Mouse (Mus musculus) embryo, embryonic 11 days (tissue): ENCODE measurements at regions not wholly inside any gene's neighbourhood (a gene's known extent, or its start where the extent isn't known, plus 50 kb on each side); places are given as distances from the start of the nearest gene placed in this dataset.

ENCODE experiments used
- DNase-seq: peaks from one replicate; pipeline ENCODE4 v3.0.0-alpha.2; 2015

- DNase-seq, result no peak
These were observed 196.8 kb upstream of the A730009L09Rik start for GRCm38 (mm10) chr16:84318091-84318490.

- no peak for DNase-seq
These were observed 193.4 kb upstream of the A730009L09Rik start for GRCm38 (mm10) chr16:84321569-84321968.

GRCm38 (mm10) chr16:84330293-84330692 lies 184.6 kb upstream of the A730009L09Rik start:
- no peak for DNase-seq

GRCm38 (mm10) chr16:84346089-84346488 lies 168.8 kb upstream of the A730009L09Rik start:
- no peak for DNase-seq

- DNase-seq, result no peak
These were observed 159.8 kb upstream of the A730009L09Rik start for GRCm38 (mm10) chr16:84355118-84355517.

- DNase-seq, result no peak
These were observed 149.0 kb upstream of the A730009L09Rik start for GRCm38 (mm10) chr16:84365969-84366368.

GRCm38 (mm10) chr16:84368928-84369682 lies 145.8 kb upstream of the A730009L09Rik start:
- no peak for DNase-seq

- DNase-seq, result no peak
These were observed 136.5 kb upstream of the A730009L09Rik start for GRCm38 (mm10) chr16:84378461-84378860.

- peak; percentile 65 for DNase-seq
These were observed 123.2 kb upstream of the A730009L09Rik start for GRCm38 (mm10) chr16:84391756-84392155.

- DNase-seq, result no peak
These were observed 120.0 kb upstream of the A730009L09Rik start for GRCm38 (mm10) chr16:84394895-84395294.

GRCm38 (mm10) chr16:84421650-84422049 lies 93.3 kb upstream of the A730009L09Rik start:
- DNase-seq, result no peak

GRCm38 (mm10) chr16:84426990-84427540 lies 87.9 kb upstream of the A730009L09Rik start:
- no peak for DNase-seq

- no peak for DNase-seq
These were observed 58.3 kb upstream of the A730009L09Rik start for GRCm38 (mm10) chr16:84456596-84456995.

GRCm38 (mm10) chr16:84462150-84462549 lies 52.8 kb upstream of the A730009L09Rik start:
- DNase-seq, result no peak
